Mouse (Mus musculus): ENCODE data around the gene Ppfia4. TPM values are rescaled to one million over a fixed set of nuclear protein-coding genes. Genes with fewer than 3 reads are reported as not detected.

Ppfia4 gene
- polyA plus RNA-seq, 1 experiment from 2014 or later: 2.5 TPM

GRCm38 (mm10) chr1:134290300-134290699 is 42.4 kb downstream of the Ppfia4 start:
- no peak for ATAC-seq
- H3K4me2 ChIP-seq (replicated peaks; ENCODE audit: low read depth): no peak overlapping the region
- H3K36me3 ChIP-seq (ENCODE audit: control insufficient read depth, insufficient read depth): no peaks in the 10 kb centered on the region
- 94% methylated on average over 13 of the region's 13 CpGs for WGBS
- H3K27ac ChIP-seq (ENCODE audit: low read depth, low read length): no peak overlapping the region
- no peaks in the 10 kb centered on the region for H3K9me3 ChIP-seq (ENCODE audit: control insufficient read depth)
- H3K9ac ChIP-seq (ENCODE audit: low read depth, low read length): no peak overlapping the region
- H3K27me3 ChIP-seq (replicated peaks; ENCODE audit: control insufficient read depth, insufficient read depth, low read length): no peaks in the 10 kb centered on the region
- H3K4me3 ChIP-seq (ENCODE audit: low read depth, low read length): no peak overlapping the region
- TF ChIP-seq CTCF (IDR thresholded peaks at IDR 0.05; ENCODE audit: low read depth): no peak
- H3K4me1 ChIP-seq (replicated peaks; ENCODE audit: control insufficient read depth, insufficient read depth, low read length): 0 out of 2 replicates have a peak, but pooled peaks cover 3% of the 10 kb centered on the region

- H3K27ac ChIP-seq (ENCODE audit: low read depth, low read length): no peak within 1 kb of the TSS
- ATAC-seq: no peak
Observed at GRCm38 (mm10) chr1:134289598-134290099, 43.1 kb downstream of the Ppfia4 start, which contains the start of gene Myog. Myog (plus strand) TSS chr1:134289989.

GRCm38 (mm10) chr1:134288239-134288638 is 44.5 kb downstream of the Ppfia4 start:
- no peak for TF ChIP-seq CTCF (IDR thresholded peaks at IDR 0.05; ENCODE audit: low read depth)
- 66% methylated on average over 3 of the region's 3 CpGs for WGBS
- no peaks in the 10 kb centered on the region for H3K27me3 ChIP-seq (replicated peaks; ENCODE audit: control insufficient read depth, insufficient read depth, low read length)
- H3K36me3 ChIP-seq (ENCODE audit: control insufficient read depth, insufficient read depth): no peaks in the 10 kb centered on the region
- H3K4me2 ChIP-seq (replicated peaks; ENCODE audit: low read depth): no peak overlapping the region
- ATAC-seq: no peak
- H3K9ac ChIP-seq (ENCODE audit: low read depth, low read length): no peak overlapping the region
- H3K27ac ChIP-seq (ENCODE audit: low read depth, low read length): no peak overlapping the region
- H3K4me3 ChIP-seq (ENCODE audit: low read depth, low read length): no peak overlapping the region
- H3K9me3 ChIP-seq (ENCODE audit: control insufficient read depth): no peaks in the 10 kb centered on the region
- 0 out of 2 replicates have a peak, but pooled peaks cover 3% of the 10 kb centered on the region for H3K4me1 ChIP-seq (replicated peaks; ENCODE audit: control insufficient read depth, insufficient read depth, low read length)

More at GRCm38 (mm10) chr1:134289598-134290099, 43.1 kb downstream of the Ppfia4 start, which contains the start of gene Myog:
- no peak within 1 kb of the TSS for H3K4me3 ChIP-seq (ENCODE audit: low read depth, low read length)
- H3K9ac ChIP-seq (ENCODE audit: low read depth, low read length): no peak within 1 kb of the TSS
- H3K4me1 ChIP-seq (replicated peaks; ENCODE audit: control insufficient read depth, insufficient read depth, low read length): 0 out of 2 replicates have a peak, but pooled peaks cover 3% of the 10 kb centered on the region
- H3K9me3 ChIP-seq (ENCODE audit: control insufficient read depth): no peaks in the 10 kb centered on the region
- no peaks in the 10 kb centered on the region for H3K27me3 ChIP-seq (replicated peaks; ENCODE audit: control insufficient read depth, insufficient read depth, low read length)
- H3K36me3 ChIP-seq (ENCODE audit: control insufficient read depth, insufficient read depth): no peaks in the 10 kb centered on the region
- 61% methylated on average over 11 of the region's 11 CpGs for WGBS
- TF ChIP-seq CTCF (IDR thresholded peaks at IDR 0.05; ENCODE audit: low read depth): no peak
- H3K4me2 ChIP-seq (replicated peaks; ENCODE audit: low read depth): no peak within 1 kb of the TSS

- no peak for ATAC-seq
- H3K4me1 ChIP-seq (replicated peaks; ENCODE audit: control insufficient read depth, insufficient read depth, low read length): no peaks in the 10 kb centered on the region
- no peak overlapping the region for H3K9ac ChIP-seq (ENCODE audit: low read depth, low read length)
- H3K9me3 ChIP-seq (ENCODE audit: control insufficient read depth): no peaks in the 10 kb centered on the region
- no peaks in the 10 kb centered on the region for H3K36me3 ChIP-seq (ENCODE audit: control insufficient read depth, insufficient read depth)
- no peak overlapping the region for H3K4me3 ChIP-seq (ENCODE audit: low read depth, low read length)
- H3K27me3 ChIP-seq (replicated peaks; ENCODE audit: control insufficient read depth, insufficient read depth, low read length): no peaks in the 10 kb centered on the region
- TF ChIP-seq CTCF (IDR thresholded peaks at IDR 0.05; ENCODE audit: low read depth): no peak
- no peak overlapping the region for H3K27ac ChIP-seq (ENCODE audit: low read depth, low read length)
- no peak overlapping the region for H3K4me2 ChIP-seq (replicated peaks; ENCODE audit: low read depth)
- 69% methylated on average over 10 of the region's 10 CpGs for WGBS
Observed at GRCm38 (mm10) chr1:134285458-134286120, 47.1 kb downstream of the Ppfia4 start.

- Histone ChIP-seq H3K36me3 (ENCODE audit: control insufficient read depth, insufficient read depth) (no peaks in the 10 kb centered on the region), H3K4me3 (ENCODE audit: low read depth, low read length) (no peak overlapping the region), H3K27me3 (replicated peaks; ENCODE audit: control insufficient read depth, insufficient read depth, low read length) (no peaks in the 10 kb centered on the region), H3K9me3 (ENCODE audit: control insufficient read depth) (no peaks in the 10 kb centered on the region), H3K9ac (ENCODE audit: low read depth, low read length) (no peak overlapping the region), H3K4me1 (replicated peaks; ENCODE audit: control insufficient read depth, insufficient read depth, low read length) (no peaks in the 10 kb centered on the region), H3K4me2 (replicated peaks; ENCODE audit: low read depth) (no peak overlapping the region), H3K27ac (ENCODE audit: low read depth, low read length) (no peak overlapping the region)
- WGBS: 58% methylated on average over 1 of the region's 1 CpGs
- no peak for TF ChIP-seq CTCF (IDR thresholded peaks at IDR 0.05; ENCODE audit: low read depth)
- ATAC-seq: no peak
Observed at GRCm38 (mm10) chr1:134283108-134283507, 49.6 kb downstream of the Ppfia4 start.

- H3K9me3 ChIP-seq (ENCODE audit: control insufficient read depth): no peaks in the 10 kb centered on the region
- TF ChIP-seq CTCF (IDR thresholded peaks at IDR 0.05; ENCODE audit: low read depth): no peak
- WGBS: 46% methylated on average over 3 of the region's 3 CpGs
- H3K9ac ChIP-seq (ENCODE audit: low read depth, low read length): no peak overlapping the region
- no peaks in the 10 kb centered on the region for H3K27me3 ChIP-seq (replicated peaks; ENCODE audit: control insufficient read depth, insufficient read depth, low read length)
- no peaks in the 10 kb centered on the region for H3K4me1 ChIP-seq (replicated peaks; ENCODE audit: control insufficient read depth, insufficient read depth, low read length)
- H3K4me2 ChIP-seq (replicated peaks; ENCODE audit: low read depth): no peak overlapping the region
- no peak overlapping the region for H3K4me3 ChIP-seq (ENCODE audit: low read depth, low read length)
- no peak overlapping the region for H3K27ac ChIP-seq (ENCODE audit: low read depth, low read length)
- no peak for ATAC-seq
- H3K36me3 ChIP-seq (ENCODE audit: control insufficient read depth, insufficient read depth): no peaks in the 10 kb centered on the region
Observed at GRCm38 (mm10) chr1:134282342-134282741, 50.4 kb downstream of the Ppfia4 start.

All from intestine, postnatal 0 days (tissue).